Mouse (Mus musculus): ENCODE results near the gene Uhrf1bp1.
"Not testable (repeated sequence)": the region's sequence is repeated elsewhere in the genome, so short reads cannot be mapped to it uniquely, and the experiment has no call there.

Uhrf1bp1 gene

DNA sequence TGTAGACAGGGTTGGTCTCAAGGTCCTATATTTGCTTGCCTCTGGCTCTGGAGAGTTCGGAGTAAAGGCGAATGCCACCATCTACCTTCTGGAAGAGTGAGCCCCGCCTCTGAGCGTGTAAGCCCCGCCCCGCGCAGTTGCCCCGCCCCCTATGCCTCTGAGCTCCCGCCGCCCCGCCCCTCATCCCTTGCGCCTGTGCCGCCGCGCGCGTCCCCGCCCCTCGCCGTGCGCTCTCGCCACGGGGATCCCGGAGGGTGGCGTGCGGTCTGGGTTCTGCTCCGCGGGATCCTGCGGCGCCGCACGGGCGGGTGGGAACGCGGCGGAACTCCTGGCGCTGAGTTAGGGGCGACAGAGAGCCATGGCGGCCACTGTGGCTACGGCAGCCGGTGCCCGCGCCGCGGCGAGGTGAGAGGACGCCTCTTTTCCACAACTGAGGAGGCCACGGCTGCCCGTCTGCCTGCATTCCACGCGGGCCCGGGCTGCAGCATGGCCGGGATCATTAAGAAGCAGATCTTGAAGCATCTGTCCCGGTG lies at the start of gene Uhrf1bp1:
Uhrf1bp1 (plus strand) TSS at position 177 of the 533 bp plus-strand sequence.
- DNase-seq (ENCODE audit: low read depth) = peak; percentile 91

DNA sequence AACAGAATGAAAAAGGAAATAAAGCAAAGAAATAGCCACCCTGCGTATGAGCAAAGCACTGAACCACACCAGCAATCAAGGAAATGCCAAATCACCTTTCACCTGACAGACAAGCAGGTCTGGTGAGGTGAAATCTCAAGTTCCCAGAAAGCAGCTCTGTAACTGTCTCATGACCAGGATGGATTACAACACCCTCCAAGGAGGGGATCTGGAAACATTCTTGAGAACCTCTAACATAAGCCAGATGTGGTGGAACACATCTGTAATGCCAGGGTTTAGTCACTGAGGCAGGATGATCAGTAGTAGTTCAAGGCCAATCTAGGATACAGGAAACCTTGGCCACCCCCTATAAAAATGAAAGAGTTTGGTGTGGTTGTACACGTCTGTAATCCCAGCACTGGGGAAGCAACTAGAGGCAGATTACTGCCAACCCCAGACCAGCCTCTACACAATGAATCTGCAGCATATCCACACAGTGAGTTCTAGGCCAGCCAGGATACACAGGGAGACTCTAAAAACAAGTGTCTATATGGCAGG lies 48.6 kb upstream of the Uhrf1bp1 start:
- no peak for DNase-seq (ENCODE audit: low read depth)

DNA sequence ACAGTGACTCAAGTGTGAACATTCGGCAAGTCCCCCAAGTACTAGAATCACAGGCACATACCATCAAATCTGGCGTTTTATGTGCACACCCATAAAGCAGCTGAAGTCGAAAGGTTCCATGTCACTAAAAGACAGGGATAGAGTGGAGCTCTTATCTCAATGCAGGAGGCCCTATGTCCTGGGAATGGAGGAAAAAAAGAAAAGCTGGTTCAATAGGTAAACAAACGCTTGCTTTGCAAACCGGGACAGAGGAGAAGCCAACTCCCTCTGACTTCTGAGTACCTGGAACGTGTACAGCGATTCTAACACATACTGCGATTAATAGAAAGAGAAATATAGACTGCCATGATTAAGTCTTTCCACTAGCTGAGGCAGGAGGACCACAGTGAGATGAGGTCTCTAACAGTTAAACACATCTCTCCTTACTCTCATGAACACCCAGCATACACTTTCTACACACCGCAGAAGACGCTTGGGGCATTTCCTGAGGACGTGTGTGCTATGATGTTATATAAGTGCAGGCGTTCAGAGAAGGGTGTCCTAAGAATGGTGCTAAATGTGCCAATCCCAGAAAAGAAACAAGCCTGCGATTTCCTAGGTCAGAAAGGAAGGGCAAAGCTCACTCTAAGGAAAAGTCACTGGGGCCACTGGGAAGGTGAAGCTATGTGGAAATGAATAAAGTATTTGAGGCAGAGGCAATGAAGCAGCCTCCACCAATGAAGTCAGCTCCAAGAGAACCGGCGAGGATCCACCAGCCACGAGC lies 45.5 kb upstream of the Uhrf1bp1 start:
- DNase-seq (ENCODE audit: low read depth) = no peak

DNA sequence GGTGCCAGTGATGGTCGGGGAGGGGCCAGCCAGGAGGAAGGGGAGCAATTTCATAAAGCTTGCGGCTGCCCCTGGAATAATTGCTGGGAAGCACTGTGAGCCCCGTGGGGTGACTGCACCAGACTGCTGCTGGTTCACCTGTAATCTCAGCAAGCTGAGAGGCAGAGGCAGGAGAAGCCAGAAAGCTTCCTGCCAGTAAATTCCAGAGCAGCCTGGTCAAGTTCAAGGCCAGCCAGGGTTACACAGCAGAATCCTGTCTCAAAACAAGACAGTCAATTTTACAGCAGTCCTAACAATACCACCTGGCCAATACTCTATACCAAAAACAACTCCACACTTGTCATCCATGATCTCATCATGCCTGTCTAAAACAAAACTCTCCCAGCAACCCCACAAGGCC lies 44.3 kb upstream of the Uhrf1bp1 start:
- no peak for DNase-seq (ENCODE audit: low read depth)

DNA sequence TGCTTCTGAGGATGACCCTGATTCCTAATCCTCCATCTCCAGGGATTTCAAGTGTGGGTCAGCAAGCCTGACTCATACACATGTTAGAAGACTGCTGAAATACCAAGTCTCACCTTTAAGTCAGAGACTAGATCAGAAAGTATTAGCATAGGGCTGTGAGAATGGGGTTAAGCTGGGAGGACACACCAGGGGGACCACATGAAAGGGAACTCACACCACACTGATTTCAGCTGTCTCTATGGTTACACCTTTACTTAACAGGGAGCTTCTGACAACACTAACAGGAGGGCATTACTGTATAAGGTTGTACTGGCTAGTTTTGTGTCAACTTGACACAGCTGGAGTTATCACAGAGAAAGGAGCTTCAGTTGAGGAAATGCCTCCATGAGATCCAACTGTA lies 41.6 kb upstream of the Uhrf1bp1 start:
- peak; percentile 52 for DNase-seq (ENCODE audit: low read depth)

DNA sequence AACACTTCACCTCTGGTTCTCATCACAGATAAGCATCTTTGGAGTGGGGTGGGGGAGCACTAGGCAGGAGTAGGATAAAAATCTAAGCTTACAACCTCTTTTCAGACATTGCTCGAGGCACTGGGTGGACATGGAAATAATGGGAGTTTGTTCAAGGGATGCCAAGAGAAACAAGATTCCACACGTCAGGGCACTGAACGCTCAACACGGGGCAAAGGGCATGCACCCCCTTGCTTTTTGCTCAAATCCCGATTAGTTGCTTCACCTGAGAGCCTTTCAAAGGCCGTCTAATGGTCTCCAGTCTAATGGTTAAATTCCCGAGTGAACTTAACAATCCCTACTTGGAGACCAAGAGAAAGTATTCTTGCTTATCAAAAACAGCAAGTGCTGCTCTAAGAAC lies 37.2 kb upstream of the Uhrf1bp1 start:
- peak; percentile 40 for DNase-seq (ENCODE audit: low read depth)

DNA sequence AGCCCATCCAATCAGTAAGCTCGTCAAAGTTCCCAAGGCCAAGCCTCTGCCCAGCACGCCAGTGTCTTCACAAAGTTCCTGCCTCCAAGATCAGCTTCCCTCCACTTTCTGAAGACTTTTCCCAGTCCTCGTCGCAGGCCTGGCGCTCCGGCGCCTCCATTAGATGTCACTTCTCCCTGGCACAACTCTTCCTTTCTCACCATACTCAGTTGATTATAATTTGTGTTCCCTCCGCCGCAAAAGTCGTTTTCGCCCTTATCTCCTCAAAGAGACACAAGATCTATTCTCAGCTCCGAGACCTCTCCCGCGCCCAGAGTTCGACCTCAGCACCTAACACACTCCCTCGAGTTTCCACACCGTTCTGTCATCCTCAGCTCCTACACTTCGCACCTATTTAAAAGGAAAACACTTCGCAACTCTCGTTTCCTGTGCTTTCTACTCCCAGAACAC lies 36.7 kb upstream of the Uhrf1bp1 start:
- DNase-seq (ENCODE audit: low read depth) = peak; percentile 64

DNA sequence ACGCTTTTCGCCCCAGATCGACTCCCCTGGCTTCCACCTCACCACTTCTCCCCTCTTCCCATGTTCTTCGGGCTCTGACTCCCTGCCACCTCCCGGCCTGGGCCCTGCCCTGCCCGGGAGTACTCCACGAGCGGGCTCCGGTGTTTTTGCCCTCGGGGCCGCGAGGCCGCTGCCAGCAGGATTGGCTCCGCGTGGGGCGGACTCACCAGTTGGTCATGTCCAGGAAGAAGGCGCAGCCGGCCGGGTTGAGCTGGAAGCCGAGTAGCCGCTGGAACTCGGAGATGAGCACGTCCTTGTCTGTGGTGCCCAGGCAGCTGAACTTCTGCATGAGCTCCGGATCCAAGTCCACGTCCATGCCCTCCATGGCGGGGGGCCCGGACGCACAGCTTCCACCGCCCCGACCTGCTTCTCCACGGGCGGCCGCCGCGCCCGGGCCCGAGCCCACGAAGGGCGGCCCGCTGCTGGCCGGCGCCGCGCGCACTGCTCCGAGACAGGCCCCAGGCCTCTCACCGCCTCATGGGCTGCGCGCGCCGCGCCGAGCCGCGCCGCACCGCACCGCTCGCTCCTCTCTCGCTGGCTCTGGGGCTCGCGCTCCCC lies 36.2 kb upstream of the Uhrf1bp1 start:
- DNase-seq (ENCODE audit: low read depth) = peak; percentile 67

DNA sequence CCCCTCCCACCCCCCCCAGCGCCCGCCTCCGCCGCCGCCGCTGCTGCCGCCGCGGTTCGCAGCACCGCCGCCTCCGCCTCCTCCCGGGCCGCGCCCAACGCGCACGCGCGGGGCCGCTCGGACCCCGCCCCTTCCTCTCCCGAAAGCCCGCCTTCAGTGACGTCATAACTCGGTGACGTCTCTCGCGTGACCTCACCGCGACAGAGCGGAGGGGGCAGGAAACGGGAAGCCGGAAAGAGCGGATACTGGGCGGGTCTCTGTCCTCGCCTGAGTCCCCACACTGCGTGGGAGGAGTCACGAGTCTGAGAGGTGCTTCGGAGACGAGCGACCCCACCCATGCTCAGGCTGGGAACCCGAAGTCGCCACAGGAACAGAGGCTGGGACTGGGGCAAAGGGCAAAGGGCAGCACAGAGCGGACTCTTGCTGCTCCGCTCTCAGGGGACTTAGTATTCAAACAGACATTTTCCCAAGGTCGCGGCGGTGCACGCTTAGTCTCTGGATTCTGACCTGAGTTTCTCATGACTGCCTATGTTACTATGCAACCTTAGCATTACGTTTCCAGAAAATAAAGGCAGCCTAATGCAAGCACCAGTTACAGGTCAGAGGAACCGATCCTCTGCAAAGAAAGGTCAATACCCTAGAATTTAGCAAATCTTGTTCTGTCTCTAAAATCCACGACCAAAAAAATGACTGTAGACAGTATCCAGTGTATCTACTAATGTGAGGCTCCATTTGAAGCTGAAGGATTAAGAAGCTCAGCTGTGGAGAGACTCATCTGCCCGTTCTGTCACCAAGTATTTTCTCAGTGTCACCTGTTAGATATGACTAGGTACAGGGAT lies 35.5 kb upstream of the Uhrf1bp1 start, which contains the start of gene D17Wsu92e:
D17Wsu92e (minus strand) TSS at position 81 of the 839 bp plus-strand sequence.
- peak; percentile 100 for DNase-seq (ENCODE audit: low read depth)

DNA sequence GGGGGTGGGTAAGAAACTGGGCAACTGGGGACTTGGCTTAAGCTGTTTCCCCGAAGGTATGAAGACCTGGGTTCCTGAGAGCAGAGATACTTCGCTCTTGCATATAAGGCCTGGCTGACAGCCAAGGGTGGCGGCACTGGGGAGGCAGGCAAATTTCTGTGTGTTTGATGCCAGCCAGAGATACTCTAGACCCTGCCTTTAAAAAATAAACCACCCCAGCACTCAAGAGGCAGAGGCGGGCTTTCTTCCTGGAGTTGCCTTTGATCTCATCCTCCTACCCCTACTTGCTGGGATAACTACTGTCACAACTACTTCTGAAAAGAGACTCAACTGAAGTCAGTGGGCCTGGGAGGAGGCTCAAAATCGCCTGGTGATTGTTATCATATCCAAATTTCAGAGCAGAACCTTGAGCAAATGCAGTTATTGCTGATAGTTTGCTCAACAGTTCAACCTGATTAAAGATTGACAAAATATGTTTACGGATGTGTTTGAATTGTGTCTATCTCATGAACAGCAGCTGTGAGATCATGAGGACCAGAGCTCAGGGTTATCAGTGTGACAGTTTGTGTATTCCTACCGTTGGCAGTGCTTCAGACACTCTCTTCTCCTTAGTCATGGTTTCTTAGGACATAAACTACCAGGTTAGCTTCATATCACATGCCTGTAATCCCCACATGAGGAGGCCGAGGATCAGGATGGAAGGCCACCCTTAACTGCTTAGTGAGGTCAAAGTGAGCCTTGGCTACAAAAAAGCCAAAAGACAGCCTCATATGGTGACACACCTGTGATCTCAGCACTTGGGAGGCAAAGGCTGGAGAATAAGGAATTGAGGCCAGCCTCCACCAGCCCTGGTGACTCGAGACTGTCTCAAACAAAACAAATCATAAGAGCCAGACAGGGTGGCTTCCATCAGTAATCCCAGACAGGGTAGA lies 34.6 kb upstream of the Uhrf1bp1 start:
- DNase-seq (ENCODE audit: low read depth) = peak; percentile 75

DNA sequence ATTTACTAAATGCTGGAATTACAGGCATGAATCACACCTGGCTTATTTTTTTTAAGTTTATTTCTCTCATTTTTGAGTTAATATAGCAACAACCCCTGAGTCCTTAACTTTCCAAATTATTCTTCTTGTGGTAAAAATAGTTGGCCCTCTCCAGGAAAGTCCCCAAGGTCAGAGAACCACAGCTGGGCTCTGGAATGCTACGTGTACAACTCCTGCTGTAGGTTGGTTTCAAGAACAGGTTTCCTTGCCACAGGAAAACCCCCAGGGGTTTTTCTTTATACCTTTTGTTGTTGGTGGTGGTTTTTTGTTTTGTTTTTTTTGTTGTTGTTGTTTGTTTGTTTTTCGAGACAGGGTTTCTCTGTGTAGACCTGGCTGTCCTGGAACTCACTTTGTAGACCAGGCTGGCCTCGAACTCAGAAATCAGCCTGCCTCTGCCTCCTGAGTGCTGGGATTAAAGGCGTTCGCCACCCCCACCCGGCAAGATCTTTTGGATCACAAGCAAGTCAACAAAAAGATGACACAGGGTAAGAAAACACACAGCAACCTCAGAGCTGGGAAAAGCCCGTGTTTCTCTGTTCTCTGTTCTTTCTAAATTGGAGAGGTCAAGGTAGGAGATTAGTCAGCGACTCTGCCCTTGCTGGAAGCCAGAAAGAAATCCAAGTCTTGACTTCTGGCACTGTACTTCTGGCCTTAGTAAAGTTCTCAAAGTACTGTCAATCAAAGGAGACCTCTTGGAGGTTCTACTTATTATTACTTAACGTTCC lies 32.9 kb upstream of the Uhrf1bp1 start:
- peak; percentile 63 for DNase-seq (ENCODE audit: low read depth)

DNA sequence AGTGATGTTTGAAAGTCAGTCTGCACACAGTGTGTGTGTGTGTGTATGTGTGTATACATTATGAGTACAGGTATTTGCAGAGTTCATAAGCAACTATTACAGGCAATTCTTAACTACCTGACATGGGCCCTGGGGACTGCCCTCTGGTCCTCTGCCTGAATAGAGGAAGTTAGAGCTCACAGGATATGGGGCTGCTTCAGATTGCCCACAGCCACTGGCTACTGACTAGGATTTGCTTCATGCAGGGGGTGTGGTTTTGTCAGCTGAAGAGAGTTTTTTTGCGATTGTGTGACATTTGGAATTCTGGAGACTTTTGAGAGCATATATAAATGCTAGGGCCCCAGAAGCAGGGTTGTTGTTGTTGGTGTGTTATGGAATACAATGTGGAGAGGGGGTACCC lies 31.3 kb upstream of the Uhrf1bp1 start:
- DNase-seq (ENCODE audit: low read depth) = peak; percentile 69

DNA sequence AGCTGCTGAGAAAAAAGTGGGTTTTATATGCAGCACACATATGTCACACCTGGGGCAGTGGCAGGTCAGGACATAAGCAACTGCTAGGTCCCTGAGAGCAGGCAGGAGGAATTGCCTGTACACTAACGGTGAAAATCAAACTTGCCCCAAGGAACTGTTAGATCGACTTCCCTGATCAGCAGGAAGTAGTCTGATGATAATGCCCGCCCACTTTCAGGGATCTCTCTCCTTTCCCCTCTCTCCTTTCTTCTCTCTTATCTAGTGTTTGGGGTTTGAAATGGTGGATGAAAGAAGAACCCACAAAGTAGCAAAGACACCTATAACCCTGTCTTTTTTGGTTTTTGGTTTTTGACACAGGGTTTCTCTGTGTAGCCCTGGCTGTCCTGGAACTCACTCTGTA lies 30.7 kb upstream of the Uhrf1bp1 start:
- peak; percentile 79 for DNase-seq (ENCODE audit: low read depth)

DNA sequence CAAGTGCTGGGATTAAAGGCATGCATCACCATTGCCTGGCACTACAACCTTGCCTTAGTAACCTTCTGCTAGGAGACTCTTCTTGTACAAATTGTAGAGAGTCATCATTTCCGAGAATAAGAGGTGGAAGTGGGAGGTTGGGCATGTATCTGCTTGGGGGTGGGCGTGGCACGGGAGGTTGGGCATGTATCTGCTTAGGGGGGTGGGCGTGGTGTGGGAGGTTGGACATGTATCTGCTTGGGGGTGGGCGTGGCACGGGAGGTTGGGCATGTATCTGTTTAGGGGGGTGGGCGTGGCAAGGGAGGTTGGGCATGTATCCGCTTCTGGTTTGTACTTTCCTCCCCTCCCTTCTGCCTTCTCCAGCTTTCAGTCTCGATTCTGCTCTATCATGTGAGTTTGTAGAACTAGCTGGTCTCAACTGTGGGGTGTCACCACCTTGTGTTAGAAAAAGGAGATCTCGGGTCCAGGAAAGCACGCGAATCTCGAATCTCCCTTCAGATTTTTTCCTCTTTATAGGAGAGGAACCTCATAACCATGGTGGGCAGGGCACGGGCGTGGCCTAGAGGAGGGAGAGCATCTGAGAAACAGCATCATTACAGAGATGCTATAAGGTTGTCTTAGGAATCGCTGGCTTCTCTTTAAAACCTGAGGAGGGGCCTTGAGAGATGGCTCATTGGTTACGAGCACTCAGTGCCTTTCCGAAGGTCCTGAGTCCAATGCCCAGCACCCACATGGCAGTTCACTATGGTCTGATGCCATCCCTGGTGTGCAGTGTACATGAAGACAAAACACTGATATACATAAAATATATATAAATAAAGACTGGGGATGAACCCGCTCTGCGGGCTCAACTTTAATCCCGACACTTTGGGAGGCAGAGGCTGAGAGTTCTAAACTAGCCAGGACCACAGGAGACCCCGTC lies 30.0 kb upstream of the Uhrf1bp1 start:
- DNase-seq (ENCODE audit: low read depth) = peak; percentile 98

DNA sequence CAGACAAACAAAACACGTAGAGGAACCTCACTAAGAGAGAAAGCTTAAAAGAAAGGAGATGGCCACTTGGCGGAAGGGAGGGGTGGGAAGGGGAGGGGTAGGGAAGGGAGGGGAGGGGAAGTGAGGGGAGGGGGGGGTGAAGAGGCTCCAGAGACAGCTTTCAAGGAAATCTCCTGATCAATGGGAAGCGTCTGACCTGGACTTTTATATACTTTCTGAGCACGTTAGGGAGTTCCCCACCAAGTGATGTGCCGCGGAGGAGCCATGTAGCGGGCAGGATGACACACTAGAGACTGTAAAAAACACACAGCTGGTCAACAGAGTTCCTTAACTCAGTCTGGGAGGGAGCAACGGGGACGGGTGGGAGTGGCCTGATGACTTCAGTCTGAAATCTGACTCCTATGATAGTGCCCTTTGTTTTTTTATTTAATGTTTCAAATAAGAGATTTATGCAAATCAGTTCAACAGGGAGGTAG lies 29.3 kb upstream of the Uhrf1bp1 start:
- DNase-seq (ENCODE audit: low read depth) = peak; percentile 85

DNA sequence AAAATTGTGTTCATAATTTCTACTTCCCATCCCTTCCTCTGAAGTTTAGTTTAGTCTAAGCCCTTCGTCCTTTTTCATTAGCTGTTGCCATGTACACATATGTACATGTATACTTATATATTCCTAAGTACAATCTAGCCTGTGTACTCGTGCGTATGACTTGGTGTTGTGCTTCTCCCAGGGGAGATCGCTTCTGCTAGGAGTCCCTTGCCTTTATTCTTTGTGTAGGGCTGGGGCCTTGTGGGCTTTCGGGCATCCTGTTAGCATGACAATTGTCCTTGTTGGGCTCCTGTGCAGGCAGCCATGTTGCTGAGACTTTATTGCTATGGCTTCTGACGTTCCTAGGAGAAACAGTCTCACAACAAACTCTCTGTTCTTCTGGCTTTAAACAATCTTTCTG lies 28.7 kb upstream of the Uhrf1bp1 start:
- DNase-seq (ENCODE audit: low read depth) = no peak

DNA sequence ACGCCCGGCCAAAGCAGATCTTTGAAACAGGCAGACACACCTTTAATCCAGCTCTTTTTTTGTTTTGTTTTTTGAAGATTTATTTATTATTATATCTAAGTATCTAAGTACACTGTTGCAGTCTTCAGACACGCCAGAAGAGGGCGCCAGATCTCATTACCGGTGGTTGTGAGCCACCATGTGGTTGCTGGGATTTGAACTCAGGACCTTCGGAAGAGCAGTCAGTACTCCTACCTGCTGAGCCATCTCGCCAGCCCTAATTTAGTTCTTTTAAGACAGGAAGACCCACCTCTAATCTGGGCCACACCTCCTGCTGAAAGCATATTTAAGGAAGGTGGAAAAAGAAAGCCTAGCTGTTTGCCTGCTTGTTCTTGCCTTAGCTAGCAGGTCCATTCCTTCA lies 25.8 kb upstream of the Uhrf1bp1 start:
- peak; percentile 69 for DNase-seq (ENCODE audit: low read depth)

DNA sequence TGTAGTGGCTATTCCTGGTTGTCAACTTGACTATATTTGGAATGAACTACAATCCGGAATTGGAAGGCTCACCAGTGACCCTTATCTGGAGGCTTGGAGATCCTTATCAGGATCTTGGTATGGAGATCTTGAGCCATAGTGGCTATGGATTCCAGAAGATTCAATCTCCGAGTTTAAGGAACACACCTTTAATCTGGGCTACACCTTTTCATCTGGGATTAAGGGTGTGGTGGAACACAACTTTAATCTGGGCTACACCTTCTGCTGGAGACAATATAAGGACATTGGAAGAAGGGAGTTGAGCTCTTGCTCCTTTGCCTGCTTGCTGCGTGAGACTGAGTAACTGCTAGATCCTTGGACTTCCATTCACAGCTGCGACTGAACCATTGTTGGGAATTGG lies 18.4 kb upstream of the Uhrf1bp1 start, which contains the start of gene Snrpc:
Snrpc (plus strand) TSS at position 301 of the 400 bp plus-strand sequence.
- DNase-seq (ENCODE audit: low read depth) = not testable (repeated sequence)
